Mouse (Mus musculus) small intestine, adult 2 months (tissue): Measurements from ENCODE around the gene Mllt11. TPM values are rescaled to one million over a fixed set of nuclear protein-coding genes. Genes with fewer than 3 reads are reported as not detected.

Experiments used
- H3K27ac ChIP-seq: fragments of 200-500 bp; 2 replicates; pipeline ENCODE4 v1.5.1; 2012; ENCODE audit warnings: low read depth, low read length, control low read depth, inconsistent platforms; ENCODE audit not compliant: insufficient read depth
- H3K27me3 ChIP-seq: fragments of 200-500 bp; 2 replicates; pipeline ENCODE4 v1.6.1; 2012; ENCODE audit warnings: mild to moderate bottlenecking, moderate library complexity, low read length, inconsistent platforms; ENCODE audit not compliant: control insufficient read depth, insufficient read depth
- H3K36me3 ChIP-seq: fragments of 200-500 bp; 2 replicates; pipeline ENCODE4 v1.6.1; 2012; ENCODE audit warnings: mild to moderate bottlenecking, low read length, control low read depth, inconsistent platforms; ENCODE audit not compliant: control insufficient read depth, insufficient read depth
- H3K4me1 ChIP-seq: fragments of 200-500 bp; 2 replicates; pipeline ENCODE4 v1.6.1; 2012; ENCODE audit warnings: low read length, inconsistent platforms, mixed read lengths; ENCODE audit not compliant: control insufficient read depth, insufficient read depth, insufficient read length
- H3K4me3 ChIP-seq: fragments of 200-500 bp; 2 replicates; pipeline ENCODE4 v1.5.1; 2012; ENCODE audit warnings: low read depth, mild to moderate bottlenecking, control low read depth, inconsistent platforms, low read length, moderate library complexity
- CTCF ChIP-seq: fragments of 200-500 bp; IDR thresholded peaks from 2 replicates; pipeline ENCODE4 v1.5.1; 2012; ENCODE audit warnings: low read depth, mild to moderate bottlenecking, control low read depth, inconsistent platforms, low read length, moderate library complexity, mixed read lengths; ENCODE audit not compliant: insufficient replicate concordance, insufficient read length; ENCODE audit errors: extremely low read depth
- POLR2A ChIP-seq: fragments of 200-500 bp; IDR thresholded peaks from 2 replicates; pipeline ENCODE4 v1.6.1; 2012; ENCODE audit warnings: low read depth, mild to moderate bottlenecking, control low read depth, inconsistent platforms, low read length, moderate library complexity
- WGBS: fragments of 180-500 bp; shearing (Covaris S2); methylation state at CpG from one replicate; pipeline ENCODE4 v1.1.7; 2018; 5-methylcytosine and 5-hydroxymethylcytosine counted together
- polyA plus RNA-seq: library from polyadenylated mRNA; depleted of rRNA; stranded (reverse); fragments of >200 nt; gene quantifications from 2 replicates; pipeline ENCODE4 v1.2.3, GENCODE M21; 2012

The Mllt11 gene
- polyA plus RNA-seq, 1 experiment = 13.1 TPM

DNA sequence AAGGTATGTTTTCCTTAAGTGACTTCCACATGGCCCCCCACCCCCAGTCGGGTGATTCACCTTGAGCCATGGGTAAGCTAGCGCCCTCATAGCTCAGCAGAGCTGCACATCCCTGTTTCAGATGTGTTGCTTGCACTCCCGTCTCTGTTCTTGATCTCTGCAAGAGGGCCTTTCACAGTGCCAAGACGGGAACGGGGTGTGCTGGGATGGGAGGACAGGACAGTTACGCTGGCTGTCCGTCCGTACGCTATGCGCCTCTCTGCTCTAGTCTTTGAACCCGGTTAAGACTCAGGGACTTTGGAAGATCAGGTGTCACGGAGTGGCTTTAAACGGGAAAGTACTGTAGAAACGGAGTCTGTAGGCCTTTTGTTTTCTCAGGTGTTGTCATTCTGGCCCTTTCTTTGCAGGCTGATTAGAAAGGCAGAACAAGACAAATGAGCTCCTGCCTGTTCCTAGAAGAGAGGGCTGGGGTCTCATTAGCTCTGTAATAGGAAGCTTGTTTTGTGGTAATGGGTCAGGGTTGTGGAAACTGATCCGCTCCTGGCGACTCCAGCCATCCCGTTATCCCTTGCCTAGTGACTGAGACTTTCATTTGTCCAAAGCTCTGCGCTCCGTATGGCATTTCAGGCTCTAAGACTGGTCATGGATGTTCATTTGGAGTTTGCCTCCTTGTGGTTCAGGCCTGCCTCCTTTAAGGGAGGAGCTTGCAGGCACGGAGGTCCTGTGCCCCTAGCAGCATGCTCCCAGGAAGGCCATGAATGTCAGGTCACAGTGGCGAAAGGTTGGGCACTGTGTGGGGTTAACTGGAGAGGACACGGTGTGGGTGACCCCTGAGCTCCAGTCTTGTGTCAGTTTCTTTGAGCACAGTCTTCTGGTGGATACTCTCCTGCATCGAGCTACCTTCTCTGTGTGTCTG lies 3.7 kb upstream of the Mllt11 start:
- Histone ChIP-seq H3K36me3 (peaks cover 50% of the 10 kb centered on the region), H3K4me1 (peaks cover 22% of the 10 kb centered on the region), H3K4me3 (no peak overlapping the region), H3K27ac (no peak overlapping the region), H3K27me3 (no peaks in the 10 kb centered on the region)
- 89% methylated on average over 23 of the region's 23 CpGs for WGBS
- no peak for TF ChIP-seq CTCF
- TF ChIP-seq POLR2A = no peak

DNA sequence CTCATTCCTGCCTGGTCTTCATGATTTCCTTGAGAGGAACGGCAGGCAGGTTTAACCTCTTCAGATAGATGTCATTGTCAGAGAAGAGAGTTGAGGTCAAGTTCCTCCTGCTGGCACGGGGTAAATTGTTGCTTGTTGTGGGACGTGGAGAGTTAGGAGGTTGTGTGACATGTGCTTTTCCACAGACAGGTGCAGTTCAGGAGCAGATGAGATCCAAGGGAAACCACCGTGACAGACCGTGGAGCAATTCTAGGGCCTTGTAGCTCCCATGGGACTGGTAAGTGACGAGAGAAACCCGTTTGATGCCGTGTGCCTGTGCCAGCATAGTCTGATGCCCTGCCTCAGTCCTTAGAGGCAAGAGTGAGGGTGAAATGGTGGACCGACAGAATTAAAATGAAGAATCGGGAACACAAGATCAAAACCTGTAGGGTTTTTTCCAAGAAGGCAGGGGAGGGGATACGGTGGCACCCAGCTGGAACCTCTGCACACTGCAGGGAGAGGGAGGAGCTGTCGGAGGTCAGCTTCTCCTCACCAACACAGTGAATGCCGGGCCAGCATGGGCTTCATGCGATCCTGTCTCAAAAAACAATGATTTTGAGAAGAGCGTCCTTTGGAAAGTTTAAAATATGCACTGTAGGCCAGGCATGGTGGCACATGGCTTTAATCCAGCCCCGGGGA lies 1.5 kb upstream of the Mllt11 start:
- H3K27me3 ChIP-seq = no peaks in the 10 kb centered on the region
- H3K4me1 ChIP-seq = peaks cover 23% of the 10 kb centered on the region
- H3K27ac ChIP-seq = no peak overlapping the region
- TF ChIP-seq POLR2A (no peak), CTCF (no peak)
- no peak overlapping the region for H3K4me3 ChIP-seq
- WGBS = 90% methylated on average over 16 of the region's 16 CpGs
- H3K36me3 ChIP-seq = peaks cover 50% of the 10 kb centered on the region

DNA sequence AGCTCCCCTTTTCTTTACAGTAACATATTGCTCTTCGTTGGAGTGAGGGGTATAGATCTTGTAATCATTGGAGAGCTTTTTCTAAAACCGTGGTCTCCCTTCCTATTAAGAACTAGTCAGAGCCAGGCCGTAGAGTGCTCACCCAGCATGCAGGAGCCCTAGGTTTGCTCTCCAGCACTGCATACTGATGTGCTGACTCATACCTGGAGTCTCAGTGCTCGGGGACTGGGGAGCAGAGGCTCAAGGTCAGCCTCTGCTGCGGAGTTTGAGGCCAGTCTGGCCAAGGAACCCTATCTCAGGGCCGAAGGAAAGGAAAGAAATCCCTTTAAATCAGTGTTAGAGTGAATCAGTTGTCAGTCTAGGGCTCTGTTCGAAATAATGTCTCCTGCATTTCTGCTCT lies 800 bp upstream of the Mllt11 start:
- peak overlapping the region; percentile 32; the same call in 1 of the 2 replicates for H3K27ac ChIP-seq

DNA sequence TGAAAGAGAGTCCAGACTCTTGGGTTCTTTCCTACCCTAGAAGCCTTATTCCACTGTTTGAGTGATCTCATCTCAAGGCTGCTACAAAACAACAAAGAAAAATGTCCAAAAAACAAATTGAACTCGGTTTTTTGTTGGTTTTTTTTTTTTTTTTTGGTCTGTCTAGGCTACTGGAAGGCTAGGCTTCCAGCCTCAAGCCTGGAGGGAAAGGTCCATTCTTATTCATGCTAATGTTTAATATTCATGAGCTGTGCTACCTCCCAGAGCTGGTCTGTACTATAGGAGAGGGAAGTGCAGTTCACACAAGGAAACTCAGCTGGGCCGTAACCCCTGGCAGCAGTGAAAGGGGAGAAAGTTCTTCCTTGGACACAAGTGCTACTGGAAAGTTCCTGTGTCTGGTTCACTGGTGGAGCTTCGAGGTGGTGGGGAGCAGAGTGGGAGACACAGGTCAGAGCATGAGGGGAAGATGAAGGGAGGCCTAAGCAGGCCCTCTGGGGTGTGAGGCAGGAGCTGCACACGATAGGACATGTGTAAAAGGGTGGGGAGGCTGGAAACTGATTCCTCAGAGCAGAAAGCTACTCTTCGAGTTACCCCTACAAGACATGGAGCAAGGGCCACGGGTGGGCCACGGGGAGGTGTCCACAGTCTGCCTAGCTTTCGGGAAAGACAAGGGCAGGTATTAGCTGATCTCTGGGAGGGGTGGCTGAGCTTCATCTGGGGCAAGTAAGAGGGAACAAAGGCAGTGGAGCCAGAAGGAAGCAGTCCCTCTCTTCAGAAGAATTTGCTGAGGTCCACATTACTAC lies 1.3 kb downstream of the Mllt11 start:
- H3K36me3 ChIP-seq = peaks cover 41% of the 10 kb centered on the region
- peaks cover 26% of the 10 kb centered on the region for H3K4me1 ChIP-seq
- WGBS = 5% methylated on average over 8 of the region's 8 CpGs
- TF ChIP-seq POLR2A = no peak
- no peak for TF ChIP-seq CTCF
- H3K27me3 ChIP-seq = no peaks in the 10 kb centered on the region
- peak overlapping the region; percentile 84 for H3K4me3 ChIP-seq
- H3K27ac ChIP-seq = peak overlapping the region; percentile 100

More for the DNA sequence above, 800 bp upstream of the Mllt11 start:
- WGBS = 54% methylated on average over 7 of the region's 7 CpGs
- peaks cover 50% of the 10 kb centered on the region for H3K36me3 ChIP-seq
- H3K4me3 ChIP-seq = no peak overlapping the region
- no peaks in the 10 kb centered on the region for H3K27me3 ChIP-seq
- H3K4me1 ChIP-seq = peaks cover 26% of the 10 kb centered on the region
- TF ChIP-seq POLR2A = no peak
- TF ChIP-seq CTCF = no peak

DNA sequence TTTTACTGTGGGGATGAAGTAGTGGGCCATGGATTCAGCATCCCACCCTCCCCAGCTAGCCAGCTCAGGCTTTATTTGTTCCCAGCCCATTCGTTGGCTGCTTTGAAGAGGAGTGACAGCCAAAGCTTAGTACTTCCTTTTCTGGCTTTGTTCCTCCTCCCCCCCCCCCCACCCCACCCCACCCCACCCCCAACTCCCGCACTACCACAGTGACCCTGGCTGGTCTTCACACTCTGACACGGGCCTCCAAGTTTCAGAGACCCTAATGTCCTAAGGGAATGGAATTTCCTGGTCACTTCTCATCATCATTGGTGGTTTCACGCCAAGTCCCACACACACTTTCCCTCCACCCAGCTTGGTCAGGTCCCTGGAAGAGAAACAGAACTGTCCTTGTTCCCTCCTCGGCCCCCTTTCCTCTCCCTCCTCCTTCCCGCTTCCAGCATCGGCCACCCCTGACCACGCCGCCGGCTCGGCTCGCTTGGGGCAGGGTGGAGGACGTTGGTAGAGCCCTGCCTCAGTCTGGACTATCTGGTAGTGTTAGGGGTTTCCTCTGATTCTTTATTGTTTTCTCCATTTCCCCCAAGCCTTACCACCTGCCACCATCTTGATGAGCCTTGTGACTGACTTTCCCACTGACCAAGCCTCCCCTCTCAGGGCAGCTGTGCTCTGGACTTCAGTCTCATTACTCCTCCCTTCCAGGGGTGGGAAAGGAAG lies 2.0 kb downstream of the Mllt11 start:
- under 1% methylated on average over 13 of the region's 13 CpGs for WGBS
- Histone ChIP-seq H3K27ac (peak overlapping the region; percentile 100), H3K27me3 (no peaks in the 10 kb centered on the region), H3K36me3 (peaks cover 35% of the 10 kb centered on the region), H3K4me1 (peaks cover 26% of the 10 kb centered on the region), H3K4me3 (peak overlapping the region; percentile 84)
- TF ChIP-seq CTCF (0 out of 2 replicates have a peak, but pooled peaks have one; percentile 1), POLR2A (peak; percentile 85)

DNA sequence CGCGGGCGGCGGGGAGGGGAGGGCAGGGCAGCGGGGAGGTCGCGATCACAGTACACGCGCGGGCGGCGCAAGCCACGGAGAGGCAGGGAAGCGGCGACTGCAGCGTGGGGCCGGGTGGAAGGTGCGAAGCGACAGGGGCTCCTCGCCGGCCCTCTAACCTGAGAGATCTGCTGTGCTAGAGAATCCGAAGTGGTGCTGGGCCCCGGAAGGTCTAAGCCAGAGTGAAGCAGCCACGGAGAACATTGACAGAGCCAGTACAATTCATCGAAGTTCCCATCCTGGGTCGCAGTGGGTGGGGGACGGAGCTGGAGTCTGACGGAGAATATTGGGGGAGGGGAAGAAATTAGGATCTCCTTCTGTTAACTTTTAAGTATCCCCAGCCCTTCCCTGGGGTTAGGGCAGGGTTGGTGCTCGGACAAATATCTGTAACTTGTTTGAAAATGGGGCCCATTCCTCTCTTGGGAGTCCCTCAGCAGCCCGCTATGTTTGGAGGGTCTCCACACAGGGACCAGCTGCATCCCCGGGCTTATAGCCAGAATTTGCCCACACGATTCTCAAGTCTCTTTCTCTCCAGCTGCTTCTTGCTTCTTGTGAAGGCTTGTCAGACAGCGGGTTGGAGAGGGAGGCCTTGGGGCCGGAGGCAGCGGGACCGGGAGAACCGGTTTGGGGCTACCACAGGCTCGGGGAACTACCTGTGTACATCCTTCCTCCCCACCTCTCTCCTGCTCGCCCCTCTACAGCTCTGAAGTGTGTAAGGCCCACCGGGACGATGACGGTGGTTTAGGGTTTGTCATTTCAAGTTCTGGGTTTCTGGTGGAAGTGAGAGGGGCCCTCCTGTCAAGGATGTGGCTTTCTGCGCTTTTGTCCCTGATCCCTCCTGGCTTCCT lies 2.8 kb downstream of the Mllt11 start:
- peak overlapping the region; percentile 84 for H3K4me3 ChIP-seq
- H3K27ac ChIP-seq = peak overlapping the region; percentile 100
- peaks cover 26% of the 10 kb centered on the region for H3K4me1 ChIP-seq
- H3K36me3 ChIP-seq = peaks cover 29% of the 10 kb centered on the region
- TF ChIP-seq POLR2A (peak; percentile 1), CTCF (no peak)
- no peaks in the 10 kb centered on the region for H3K27me3 ChIP-seq
- 1% methylated on average over 43 of the region's 43 CpGs for WGBS
